In the genomic region with DNA sequence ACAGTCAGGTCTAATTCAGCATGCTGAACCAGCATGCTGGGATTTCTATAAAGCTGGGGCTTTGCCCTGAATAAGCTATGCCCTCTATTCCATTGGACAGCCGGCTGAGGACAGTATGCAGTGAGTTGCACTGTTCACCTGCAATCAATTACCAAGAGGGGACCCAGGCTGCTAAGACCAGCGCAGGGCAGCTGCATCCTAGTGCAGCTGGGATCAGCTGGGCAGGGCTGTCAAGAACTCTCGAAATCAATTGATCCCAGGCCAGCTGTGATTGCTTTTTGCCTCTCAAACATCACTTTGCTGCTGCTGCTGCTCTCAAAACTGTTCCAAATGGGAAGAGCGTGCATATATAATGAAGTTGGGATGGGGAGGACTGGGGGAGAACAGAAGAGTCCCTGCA, we compare ENCODE assay signal across 17 mouse cellular contexts.
DNase-seq lines count a peak whose midpoint lies in the region; ATAC-seq and TF ChIP-seq lines count a peak whose summit lies in the region.
"Had no signal": no experiment of that assay in that cellular context is flagged by ENCODE, and none has a peak within 500 bp of the region (broad histone marks: within the 10 kb centered on the region; RNA-seq: fewer than 3 reads in every experiment).

No protein-coding gene starts in this region.

- no peaks in the 10 kb centered on the region for H3K36me3 ChIP-seq in hindbrain, embryonic 10.5 days
- no peaks in the 10 kb centered on the region for H3K36me3 ChIP-seq in hindbrain, postnatal 0 days (ENCODE audit: insufficient read depth, low read length)
- H3K36me3 ChIP-seq in forebrain, embryonic 15.5 days, result no peaks in the 10 kb centered on the region
- H3K36me3 ChIP-seq in limb, embryonic 11.5 days (ENCODE audit: control insufficient read depth, insufficient read depth, low read length), result no peaks in the 10 kb centered on the region
- H3K36me3 ChIP-seq: neural tube, embryonic 12.5 days had no signal

- H3K9me3 ChIP-seq in hindbrain, embryonic 10.5 days, result no peaks in the 10 kb centered on the region
- no peaks in the 10 kb centered on the region for H3K9me3 ChIP-seq in hindbrain, postnatal 0 days (ENCODE audit: low read length)
- H3K9me3 ChIP-seq in forebrain, embryonic 15.5 days, result no peaks in the 10 kb centered on the region
- no peaks in the 10 kb centered on the region for H3K9me3 ChIP-seq in limb, embryonic 11.5 days (ENCODE audit: control insufficient read depth, low read length)
- H3K9me3 ChIP-seq: neural tube, embryonic 12.5 days had no signal

- ATAC-seq in hindbrain, postnatal 0 days, result no peak
- 0 out of 2 replicates have a peak, but pooled peaks have one; percentile 46 for ATAC-seq in forebrain, embryonic 15.5 days (replicated peaks)
- ATAC-seq in limb, embryonic 11.5 days (ENCODE audit: insufficient number of reproducible peaks, low FRiP score, low TSS enrichment, low read depth), result 0 out of 2 replicates have a peak, but pooled peaks have one; percentile 54
- ATAC-seq: inflammation-experienced regulatory T-cells, adult 6 months had no signal

- DNase-seq in hindbrain, embryonic 10.5 days (ENCODE audit: low spot score), result peak; percentile 55
- no peak for DNase-seq in hindbrain, postnatal 0 days (ENCODE audit: low spot score)
- DNase-seq in embryo, embryonic 10.5 days (ENCODE audit: low spot score), result peak; percentile 75
- peak; percentile 70 for DNase-seq in limb, embryonic 11.5 days (ENCODE audit: low spot score)
- no peak for DNase-seq in B cell, adult 2 months
- no peak for DNase-seq in thymus, postnatal 25 days
- no peak for DNase-seq in kidney, postnatal 25 days
- DNase-seq: cerebellum, adult 11-12 months; heart, adult 2 months; kidney, adult 9 months; lung, adult 2 months; thymus, adult 18-20 months had no signal

- 0 out of 2 replicates have a peak, but pooled peaks cover 3% of the 10 kb centered on the region for H3K4me1 ChIP-seq in hindbrain, embryonic 10.5 days (replicated peaks)
- H3K4me1 ChIP-seq in hindbrain, postnatal 0 days (ENCODE audit: insufficient read depth, low read length), result no peaks in the 10 kb centered on the region
- H3K4me1 ChIP-seq in forebrain, embryonic 15.5 days, result no peaks in the 10 kb centered on the region
- peaks cover 4% of the 10 kb centered on the region for H3K4me1 ChIP-seq in limb, embryonic 11.5 days (ENCODE audit: control insufficient read depth, insufficient read depth, low read length)
- H3K4me1 ChIP-seq: neural tube, embryonic 12.5 days had no signal

- TF ChIP-seq CTCF in hindbrain, postnatal 0 days (IDR thresholded peaks at IDR 0.05; ENCODE audit: low read depth), result no peak

- no peak overlapping the region for H3K4me3 ChIP-seq in hindbrain, embryonic 10.5 days
- no peak overlapping the region for H3K4me3 ChIP-seq in hindbrain, postnatal 0 days (ENCODE audit: low read length)
- no peak overlapping the region for H3K4me3 ChIP-seq in forebrain, embryonic 15.5 days
- no peak overlapping the region for H3K4me3 ChIP-seq in limb, embryonic 11.5 days (ENCODE audit: low read depth, low read length)
- H3K4me3 ChIP-seq: erythroblast, embryonic 14.5 days; heart, adult 2 months; left cerebral cortex, adult 2 months; neural tube, embryonic 12.5 days had no signal

- no peak overlapping the region for H3K9ac ChIP-seq in hindbrain, postnatal 0 days (replicated peaks; ENCODE audit: low read length)
- no peak overlapping the region for H3K9ac ChIP-seq in forebrain, embryonic 15.5 days (replicated peaks)
- H3K9ac ChIP-seq in limb, embryonic 11.5 days (ENCODE audit: low read length), result no peak overlapping the region
- H3K9ac ChIP-seq: neural tube, embryonic 12.5 days had no signal

- WGBS in hindbrain, embryonic 10.5 days, result 51% methylated on average over 4 of the region's 4 CpGs
- 46% methylated on average over 4 of the region's 4 CpGs for WGBS in hindbrain, postnatal 0 days
- 51% methylated on average over 4 of the region's 4 CpGs for WGBS in forebrain, embryonic 15.5 days
- 13% methylated on average over 4 of the region's 4 CpGs for WGBS in limb, embryonic 11.5 days

- no peaks in the 10 kb centered on the region for H3K27me3 ChIP-seq in hindbrain, embryonic 10.5 days (ENCODE audit: insufficient read depth, poor library complexity, severe bottlenecking)
- H3K27me3 ChIP-seq in hindbrain, postnatal 0 days (ENCODE audit: insufficient read depth, low read length), result no peaks in the 10 kb centered on the region
- H3K27me3 ChIP-seq in forebrain, embryonic 15.5 days, result no peaks in the 10 kb centered on the region
- H3K27me3 ChIP-seq in limb, embryonic 11.5 days (ENCODE audit: control insufficient read depth, insufficient read depth, low read length), result no peaks in the 10 kb centered on the region
- H3K27me3 ChIP-seq: neural tube, embryonic 12.5 days had no signal

- no peak overlapping the region for H3K27ac ChIP-seq in hindbrain, embryonic 10.5 days
- no peak overlapping the region for H3K27ac ChIP-seq in hindbrain, postnatal 0 days
- H3K27ac ChIP-seq in forebrain, embryonic 15.5 days (replicated peaks), result no peak overlapping the region
- H3K27ac ChIP-seq in limb, embryonic 11.5 days (replicated peaks; ENCODE audit: low read depth, low read length), result no peak overlapping the region
- H3K27ac ChIP-seq: heart, adult 2 months; left cerebral cortex, adult 2 months; neural tube, embryonic 12.5 days had no signal

- H3K4me2 ChIP-seq in hindbrain, postnatal 0 days (ENCODE audit: low read depth, low read length), result no peak overlapping the region
- no peak overlapping the region for H3K4me2 ChIP-seq in forebrain, embryonic 15.5 days (replicated peaks)
- H3K4me2 ChIP-seq in limb, embryonic 11.5 days (ENCODE audit: low read depth, severe bottlenecking), result no peak overlapping the region
- H3K4me2 ChIP-seq: neural tube, embryonic 12.5 days had no signal

Comparison
In these comparisons a context has a peak if more than half of its experiments do, and no peak if none do; other contexts are left out.
1. DNase-seq: peak in hindbrain, embryonic 10.5 days (single experiment), embryo, embryonic 10.5 days (single experiment) and limb, embryonic 11.5 days (single experiment); none in hindbrain, postnatal 0 days (single experiment), B cell, adult 2 months (0 of 2), thymus, postnatal 25 days (single experiment) and kidney, postnatal 25 days (0 of 2).